Mouse (Mus musculus): Measurements from ENCODE around the gene Hck.

The Hck gene

GRCm38 (mm10) chr2:153151026-153151425 is 42.8 kb downstream of the Hck start:
- no peak for DNase-seq (ENCODE audit: low spot score)

- no peak for DNase-seq (ENCODE audit: low spot score)
These were observed 43.8 kb downstream of the Hck start for GRCm38 (mm10) chr2:153151926-153152665.

- DNase-seq (ENCODE audit: low spot score), result no peak
These were observed 44.8 kb downstream of the Hck start for GRCm38 (mm10) chr2:153153033-153153450.

- DNase-seq (ENCODE audit: low spot score), result no peak
These were observed 49.0 kb downstream of the Hck start for GRCm38 (mm10) chr2:153157270-153157669.

GRCm38 (mm10) chr2:153160133-153160532 is 51.9 kb downstream of the Hck start:
- no peak for DNase-seq (ENCODE audit: low spot score)

- DNase-seq (ENCODE audit: low spot score), result peak; percentile 91
These were observed 52.8 kb downstream of the Hck start, which contains the start of gene Tm9sf4 for GRCm38 (mm10) chr2:153160844-153161683. TSS of gene Tm9sf4 (plus strand) at chr2:153161303.

GRCm38 (mm10) chr2:153161684-153162080 is 53.4 kb downstream of the Hck start:
- DNase-seq (ENCODE audit: low spot score), result no peak

- DNase-seq (ENCODE audit: low spot score), result no peak
These were observed 58.9 kb downstream of the Hck start for GRCm38 (mm10) chr2:153167136-153167535.

- DNase-seq (ENCODE audit: low spot score), result no peak
These were observed 60.0 kb downstream of the Hck start for GRCm38 (mm10) chr2:153168134-153168820.

- DNase-seq (ENCODE audit: low spot score), result no peak
These were observed 62.4 kb downstream of the Hck start for GRCm38 (mm10) chr2:153170490-153171224.

- DNase-seq (ENCODE audit: low spot score), result no peak
These were observed 63.7 kb downstream of the Hck start for GRCm38 (mm10) chr2:153171966-153172365.

GRCm38 (mm10) chr2:153175995-153176570 is 67.8 kb downstream of the Hck start:
- no peak for DNase-seq (ENCODE audit: low spot score)

- DNase-seq (ENCODE audit: low spot score), result no peak
These were observed 68.9 kb downstream of the Hck start for GRCm38 (mm10) chr2:153177188-153177587.

- DNase-seq (ENCODE audit: low spot score), result no peak
These were observed 71.0 kb downstream of the Hck start for GRCm38 (mm10) chr2:153179126-153179860.

- no peak for DNase-seq (ENCODE audit: low spot score)
These were observed 71.7 kb downstream of the Hck start for GRCm38 (mm10) chr2:153179961-153180360.

GRCm38 (mm10) chr2:153186176-153186591 is 77.9 kb downstream of the Hck start:
- DNase-seq (ENCODE audit: low spot score), result no peak

GRCm38 (mm10) chr2:153187848-153188247 is 79.6 kb downstream of the Hck start:
- DNase-seq (ENCODE audit: low spot score), result no peak

GRCm38 (mm10) chr2:153191242-153191641 is 83.0 kb downstream of the Hck start:
- DNase-seq (ENCODE audit: low spot score), result no peak

- DNase-seq (ENCODE audit: low spot score), result no peak
These were observed 86.0 kb downstream of the Hck start for GRCm38 (mm10) chr2:153194255-153194654.

GRCm38 (mm10) chr2:153198485-153198884 is 90.2 kb downstream of the Hck start:
- DNase-seq (ENCODE audit: low spot score), result no peak

GRCm38 (mm10) chr2:153199114-153199513 is 90.8 kb downstream of the Hck start:
- no peak for DNase-seq (ENCODE audit: low spot score)

Measured in ovary, postnatal 10 days (tissue).